Mouse (Mus musculus): ENCODE measurements around the gene Ccdc87.

DNA sequence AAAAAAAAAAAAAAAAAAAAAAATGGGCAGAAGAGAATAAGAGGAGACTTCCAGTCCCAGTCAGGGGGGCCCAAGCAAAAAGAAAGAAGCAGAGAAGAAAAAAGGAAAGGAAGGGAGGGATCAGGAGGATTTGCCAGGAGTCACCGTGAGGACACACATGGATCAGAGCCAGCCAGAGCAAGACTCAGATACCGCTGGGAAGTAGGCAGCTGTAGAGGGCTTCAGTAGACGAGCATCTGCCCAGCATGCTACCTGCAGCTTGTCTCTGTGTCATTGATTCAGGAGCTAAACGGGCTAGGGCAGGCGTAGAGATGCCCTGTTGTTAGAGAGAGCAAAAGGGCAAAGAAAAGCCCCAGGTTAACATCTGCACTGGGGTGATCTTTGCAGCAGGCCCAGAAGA lies 11.1 kb downstream of the Ccdc87 start:
- TF ChIP-seq CTCF (IDR thresholded peaks at IDR 0.05; ENCODE audit: low read depth, low read length), result no peak
- TF ChIP-seq POLR2A (IDR thresholded peaks at IDR 0.05; ENCODE audit: borderline replicate concordance, low read depth, low read length), result no peak
